Mouse (Mus musculus) heart, embryonic 16.5 days (tissue): Measurements from ENCODE around the gene Gm21812. TPM values are rescaled to one million over a fixed set of nuclear protein-coding genes. Genes with fewer than 3 reads are reported as not detected.
"Not testable (repeated sequence)": the region's sequence is repeated elsewhere in the genome, so short reads cannot be mapped to it uniquely, and the experiment has no call there.

Source experiments
- ATAC-seq: fragments of 200-750 bp; cut with Nextera tagmentation; replicated peaks from 2 replicates; pipeline ENCODE4 v1.8.0; 2017; ENCODE audit warnings: moderate number of reproducible peaks; ENCODE audit not compliant: insufficient read depth, low FRiP score; ENCODE audit errors: extremely low read depth
- H3K27ac ChIP-seq: fragments of 300-500 bp; sonication (generic); 2 replicates; pipeline ENCODE4 v1.5.1; 2014; ENCODE audit warnings: mild to moderate bottlenecking, low read length, control low read depth, moderate library complexity
- H3K27me3 ChIP-seq: fragments of 300-500 bp; sonication (generic); 2 replicates; pipeline ENCODE4 v1.6.1; 2014; ENCODE audit warnings: low read length, mixed read lengths; ENCODE audit not compliant: control insufficient read depth, insufficient read depth
- H3K36me3 ChIP-seq: fragments of 300-500 bp; sonication (generic); 2 replicates; pipeline ENCODE4 v1.6.1; 2014; ENCODE audit not compliant: control insufficient read depth, insufficient read depth
- H3K4me1 ChIP-seq: fragments of 300-500 bp; sonication (generic); 2 replicates; pipeline ENCODE4 v1.6.1; 2014; ENCODE audit warnings: low read length, mixed read lengths; ENCODE audit not compliant: control insufficient read depth, insufficient read depth
- H3K4me2 ChIP-seq: fragments of 300-500 bp; sonication (generic); 2 replicates; pipeline ENCODE4 v1.6.1; 2014; ENCODE audit warnings: low read depth, mild to moderate bottlenecking, control low read depth, low read length
- H3K4me3 ChIP-seq: fragments of 300-500 bp; sonication (generic); 2 replicates; pipeline ENCODE4 v1.5.1; 2014; ENCODE audit warnings: mild to moderate bottlenecking, control low read depth, low read length
- H3K9ac ChIP-seq: fragments of 300-500 bp; sonication (generic); 2 replicates; pipeline ENCODE4 v1.6.1; 2014; ENCODE audit warnings: low read length, control low read depth
- H3K9me3 ChIP-seq: fragments of 300-500 bp; sonication (generic); replicated peaks from 2 replicates; pipeline ENCODE4 v1.6.1; 2016; ENCODE audit warnings: low read length; ENCODE audit not compliant: control insufficient read depth
- WGBS: fragments of 180-500 bp; shearing (Covaris S2); extraction: QIAGEN DNeasy Blood & Tissue Kit; methylation state at CpG from one replicate; pipeline ENCODE4 v1.1.7; 2014; 5-methylcytosine and 5-hydroxymethylcytosine counted together
- polyA plus RNA-seq: library from polyadenylated mRNA; unstranded; fragments of >200 nt; fragmentation: Nextera tagmentation; extraction: Ambion mirVana; gene quantifications from 2 replicates; pipeline ENCODE4 v1.2.1, GENCODE M21; 2015

Gm21812 gene
- not detected in 2 replicates for polyA plus RNA-seq

- H3K27me3 ChIP-seq, H3K4me1 ChIP-seq, H3K36me3 ChIP-seq, H3K4me3 ChIP-seq, H3K9me3 ChIP-seq, H3K27ac ChIP-seq, ATAC-seq, H3K4me2 ChIP-seq, H3K9ac ChIP-seq: not testable (repeated sequence)
- WGBS, result no CpG with 5 or more reads among the region's 4 CpGs
Observed at GRCm38 (mm10) chrY:9347084-9347483, at the start of gene Gm21812. Gene Gm21812, minus strand, starts transcription at chrY:9347184.

Other genes with a start within 250 kb of the Gm21812 start
- gene Gm21292, start 213.3 kb downstream of the Gm21812 start, polyA plus RNA-seq, result not detected in 2 replicates
- gene Gm21721, start 145.0 kb downstream of the Gm21812 start, polyA plus RNA-seq, result not detected in 2 replicates
- not detected in 2 replicates for gene Gm21874, start 69.0 kb upstream of the Gm21812 start, polyA plus RNA-seq